Mouse (Mus musculus) monocyte, adult 2 months (primary cell): ENCODE measurements around the gene Kdelc2.

ENCODE experiments used
- DNase-seq, 2 experiments: peaks; one replicate each; pipeline ENCODE4 v3.0.0; 2022; ENCODE audit warnings: low spot score in 2 of 2, low read depth in 1 of 2

The Kdelc2 gene

DNA sequence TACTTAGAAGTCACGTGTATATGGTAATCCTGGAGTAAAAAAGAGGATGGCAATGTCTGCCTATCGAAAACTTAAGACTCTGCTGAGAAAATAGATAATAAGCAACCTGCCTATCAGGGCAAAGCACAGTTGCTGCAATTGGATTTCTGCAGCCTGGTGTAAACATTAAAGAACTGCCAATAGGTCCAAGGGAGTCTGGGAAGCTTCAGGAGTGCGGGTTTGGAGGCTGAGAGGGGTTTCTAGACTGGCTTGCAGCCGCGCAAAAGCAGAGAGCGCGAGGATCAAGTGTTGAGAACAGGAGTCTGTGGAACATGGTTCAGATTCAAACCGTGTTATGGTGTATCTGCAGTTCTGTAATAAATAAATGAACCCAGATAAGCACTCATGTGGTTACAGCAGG lies 1.0 kb downstream of the Kdelc2 start:
- DNase-seq = no peak

DNA sequence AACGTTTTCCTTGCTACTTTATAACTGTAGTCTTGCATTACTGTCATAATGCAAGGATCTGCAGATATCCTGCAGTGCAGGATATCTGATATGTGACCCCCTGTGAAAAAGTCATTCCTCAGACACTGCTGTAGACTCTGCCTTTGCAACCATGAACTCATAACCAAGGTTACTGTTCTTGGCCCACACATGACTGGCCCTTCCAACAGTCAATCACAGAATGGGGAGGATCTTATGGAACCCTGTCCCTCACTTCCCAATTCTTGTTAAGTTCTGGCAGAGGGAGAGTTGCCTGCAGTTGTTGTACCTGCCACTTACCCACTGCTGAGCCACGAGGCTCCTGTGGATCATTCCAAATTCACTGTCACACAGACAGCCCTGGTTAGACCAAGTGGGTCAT lies 3.6 kb downstream of the Kdelc2 start:
- DNase-seq = no peak

DNA sequence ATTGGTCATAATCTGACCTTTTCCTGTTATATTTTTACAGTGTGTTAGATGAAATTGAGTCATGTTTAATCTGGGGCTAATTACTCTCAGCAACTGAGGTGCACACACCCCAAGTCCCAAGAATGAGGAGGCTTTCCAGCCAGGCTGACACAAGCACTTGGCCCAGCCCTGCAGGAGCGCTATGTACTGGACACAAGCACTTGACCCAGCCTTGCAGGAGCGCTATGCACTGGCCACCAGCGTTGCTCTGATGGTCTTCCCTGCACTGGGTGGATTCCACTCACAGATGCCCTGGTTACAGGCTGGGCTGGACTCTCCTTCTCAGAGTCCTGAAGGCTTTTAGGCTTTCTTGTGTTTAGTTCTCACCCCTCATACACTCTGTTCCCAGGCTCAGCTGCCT lies 5.3 kb downstream of the Kdelc2 start:
- DNase-seq = no peak

DNA sequence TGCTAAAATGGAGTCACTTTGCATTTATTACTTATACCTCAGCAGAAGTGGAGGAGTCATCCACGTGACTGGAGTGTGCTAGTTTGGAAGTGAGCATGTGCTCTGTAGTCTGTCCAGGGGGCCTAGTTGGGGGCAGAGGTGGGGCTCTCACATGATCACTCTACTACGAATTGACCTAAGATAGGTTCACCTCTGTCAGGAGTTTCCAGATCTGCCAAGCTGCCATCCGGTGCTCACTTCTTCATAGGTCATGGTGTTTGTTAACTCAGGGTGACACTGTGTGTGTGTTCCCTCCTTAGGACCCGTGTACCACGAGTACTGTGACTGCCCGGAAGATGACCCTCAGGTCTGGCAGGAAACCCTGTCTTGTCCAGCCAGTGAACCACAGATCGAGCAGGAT lies 6.3 kb downstream of the Kdelc2 start:
- DNase-seq = no peak

DNA sequence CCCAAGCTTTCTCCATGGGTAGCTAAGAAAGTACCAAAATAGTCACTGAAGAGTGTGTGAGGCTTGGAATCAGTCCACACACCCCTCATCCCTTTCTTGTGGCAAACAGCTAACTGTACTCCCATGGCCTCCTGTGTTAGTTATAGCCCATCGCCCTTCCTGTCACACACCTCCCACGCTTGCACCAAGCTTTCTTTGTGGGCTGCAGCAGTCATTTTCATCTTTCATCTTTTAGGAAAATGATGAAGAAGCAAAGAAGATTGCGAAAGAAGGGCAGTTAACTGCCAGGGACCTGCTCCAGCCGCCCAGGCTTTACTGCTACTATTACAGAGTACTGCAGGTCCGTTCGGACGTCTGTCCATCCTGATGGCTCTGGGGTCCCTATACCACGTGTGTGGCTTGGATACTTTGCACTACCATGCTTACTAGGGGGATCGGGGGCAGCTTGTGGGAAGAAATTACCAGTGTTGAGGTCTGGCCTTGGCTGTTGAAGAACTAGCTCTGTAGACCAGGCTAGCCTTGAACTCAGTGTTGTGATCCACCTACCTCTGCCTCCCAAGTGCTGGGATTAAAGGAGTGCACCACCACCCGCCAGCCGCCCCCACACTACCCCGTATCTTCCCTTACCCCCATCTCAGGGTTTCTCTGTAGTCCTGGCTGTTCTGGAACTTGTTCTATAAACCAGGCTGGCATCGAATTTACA lies 14.0 kb downstream of the Kdelc2 start:
- no peak for DNase-seq

DNA sequence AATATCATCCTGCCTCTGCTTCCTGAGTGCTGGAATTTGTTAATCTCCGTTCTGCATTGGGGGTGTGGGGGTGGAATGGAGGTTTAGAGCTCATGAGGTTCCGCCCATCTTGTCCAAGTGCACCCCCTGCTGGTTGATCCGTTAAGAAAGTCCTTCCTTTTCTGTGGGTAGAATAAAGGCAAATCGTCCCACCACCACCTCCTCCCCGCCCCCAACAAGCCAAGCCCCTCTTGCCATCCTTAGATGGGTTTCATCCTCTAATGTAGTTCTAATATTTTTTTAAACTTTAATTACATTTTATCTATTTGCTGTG lies 14.5 kb downstream of the Kdelc2 start:
- DNase-seq = no peak

DNA sequence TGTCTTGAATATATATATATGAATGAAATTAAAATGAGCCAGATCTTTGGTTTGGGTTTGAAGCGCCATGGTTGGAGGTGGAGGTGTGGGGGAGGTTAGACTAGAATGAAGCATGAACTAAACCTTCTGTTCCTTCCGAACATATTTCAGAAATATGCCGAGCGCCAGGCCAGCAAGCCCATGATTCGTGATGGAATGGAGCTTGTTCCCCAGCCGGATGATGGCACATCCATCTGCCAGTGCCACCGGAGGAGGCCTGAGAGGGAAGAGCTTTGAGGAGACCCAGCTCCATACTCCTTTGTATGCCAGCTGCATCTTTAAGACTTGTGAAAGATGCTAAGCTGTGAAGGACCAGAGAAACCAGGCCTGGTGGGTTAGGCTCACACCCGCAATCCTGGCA lies 15.7 kb downstream of the Kdelc2 start:
- DNase-seq = no peak

DNA sequence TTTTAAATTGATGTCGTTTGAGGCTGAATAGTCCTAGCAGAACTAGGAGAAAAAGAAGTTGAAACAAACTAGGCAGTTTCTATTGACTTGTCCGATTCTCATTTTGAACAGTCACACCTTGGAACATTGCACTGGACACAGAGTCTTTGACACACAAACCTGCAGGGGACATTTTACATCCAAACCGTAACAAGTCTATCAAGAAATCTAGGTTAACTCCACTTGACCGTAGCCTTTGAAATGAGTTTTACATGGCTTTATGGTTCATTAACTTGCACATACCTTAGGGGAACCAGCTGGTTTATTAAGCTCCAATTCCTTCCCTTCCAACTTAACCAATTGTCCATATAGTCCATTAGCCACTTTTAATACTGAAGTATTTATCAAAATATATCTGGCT lies 16.9 kb downstream of the Kdelc2 start:
- DNase-seq = no peak

DNA sequence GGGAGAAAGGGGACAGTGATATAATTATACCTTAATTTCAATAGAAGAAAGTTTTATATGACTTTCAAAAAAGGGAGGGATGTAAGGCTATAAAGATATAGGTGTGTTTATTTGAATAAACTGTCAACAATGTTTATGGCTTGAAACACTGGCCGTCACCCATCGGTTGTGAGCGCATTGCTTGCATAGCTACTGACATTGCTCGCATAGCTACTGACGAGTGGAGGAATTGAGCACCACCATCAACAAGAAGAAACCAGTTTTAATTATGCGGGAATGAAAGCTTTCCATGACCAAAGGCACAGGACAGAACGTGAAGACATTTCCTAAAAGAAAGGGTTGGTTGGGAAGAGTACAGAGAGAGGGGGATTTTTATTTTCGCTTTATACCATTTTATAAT lies 17.3 kb downstream of the Kdelc2 start:
- no peak for DNase-seq

DNA sequence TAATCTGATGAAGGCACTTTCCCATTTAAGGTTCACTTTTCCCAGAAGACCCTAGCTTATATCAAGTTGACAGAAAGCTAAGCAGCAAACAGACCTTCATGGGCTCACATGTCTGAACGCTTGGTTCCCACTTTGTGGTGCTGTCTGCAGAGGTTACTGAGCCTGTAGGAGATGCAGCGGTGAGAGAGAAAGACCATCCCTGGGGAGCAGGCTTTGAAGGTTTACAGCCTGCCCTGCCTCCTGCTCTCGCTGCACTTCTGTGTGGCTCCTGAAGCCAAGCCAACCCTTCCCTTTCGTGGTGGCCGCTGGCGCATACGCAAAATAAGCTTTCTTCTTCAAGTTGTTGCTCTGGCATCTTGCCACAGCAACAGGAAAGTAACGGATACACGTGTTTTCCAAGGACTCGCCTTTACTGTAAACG lies 18.5 kb downstream of the Kdelc2 start, which contains the start of gene 4930550C14Rik:
TSS of gene 4930550C14Rik (plus strand) at position 35 of the 421 bp plus-strand sequence.
- DNase-seq = no peak

DNA sequence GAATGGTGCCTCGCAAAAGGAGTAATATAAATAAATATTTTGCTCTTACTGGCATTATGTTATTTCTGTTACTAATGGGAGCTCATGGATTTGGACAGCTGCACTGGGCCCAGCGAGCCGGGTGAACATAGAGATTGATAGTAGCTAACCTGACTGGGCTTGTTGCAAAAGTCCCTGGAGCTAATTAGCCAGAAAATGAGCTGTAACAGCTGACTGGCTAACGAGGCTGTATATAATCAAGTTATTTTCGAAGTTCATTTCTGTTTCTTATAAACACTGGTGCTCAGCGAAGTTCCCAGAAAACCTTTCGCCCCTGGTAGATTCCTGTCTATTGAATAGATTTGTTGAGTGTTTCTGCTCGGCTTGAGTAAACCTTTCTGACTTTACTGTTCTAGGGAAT lies 19.2 kb downstream of the Kdelc2 start:
- DNase-seq = no peak

DNA sequence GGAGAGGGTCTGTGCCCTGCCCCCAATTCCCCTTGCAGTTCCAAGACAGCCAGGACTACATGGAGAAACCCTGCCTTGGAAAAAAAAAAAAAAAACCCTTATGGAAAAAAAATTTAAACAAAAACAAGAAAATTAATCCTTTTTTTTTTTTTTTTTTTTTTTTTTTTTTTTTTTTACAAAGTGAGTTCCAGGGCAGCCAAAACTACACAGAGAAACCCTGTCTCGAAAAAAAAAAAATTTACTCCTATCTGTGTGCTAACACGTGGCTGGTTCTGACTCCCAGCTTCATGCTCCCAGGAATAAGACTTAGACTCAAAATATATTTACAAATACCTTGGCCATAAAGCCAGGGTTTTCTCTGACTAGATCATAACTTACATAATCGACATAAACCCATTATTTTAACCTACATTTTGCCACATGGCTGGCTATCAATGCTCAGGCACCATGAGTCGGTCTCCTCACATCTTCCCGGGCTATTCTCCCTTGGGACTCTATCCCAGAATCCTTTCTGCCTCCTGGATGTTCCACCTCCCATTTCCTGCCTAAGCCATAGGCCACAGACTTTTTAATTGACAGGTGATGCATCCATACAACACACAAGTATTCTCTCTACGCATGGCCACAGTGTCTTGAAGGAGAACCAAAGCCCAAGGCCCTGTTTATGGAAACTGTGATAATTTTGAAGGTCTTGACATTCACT lies 20.4 kb downstream of the Kdelc2 start:
- DNase-seq = no peak

DNA sequence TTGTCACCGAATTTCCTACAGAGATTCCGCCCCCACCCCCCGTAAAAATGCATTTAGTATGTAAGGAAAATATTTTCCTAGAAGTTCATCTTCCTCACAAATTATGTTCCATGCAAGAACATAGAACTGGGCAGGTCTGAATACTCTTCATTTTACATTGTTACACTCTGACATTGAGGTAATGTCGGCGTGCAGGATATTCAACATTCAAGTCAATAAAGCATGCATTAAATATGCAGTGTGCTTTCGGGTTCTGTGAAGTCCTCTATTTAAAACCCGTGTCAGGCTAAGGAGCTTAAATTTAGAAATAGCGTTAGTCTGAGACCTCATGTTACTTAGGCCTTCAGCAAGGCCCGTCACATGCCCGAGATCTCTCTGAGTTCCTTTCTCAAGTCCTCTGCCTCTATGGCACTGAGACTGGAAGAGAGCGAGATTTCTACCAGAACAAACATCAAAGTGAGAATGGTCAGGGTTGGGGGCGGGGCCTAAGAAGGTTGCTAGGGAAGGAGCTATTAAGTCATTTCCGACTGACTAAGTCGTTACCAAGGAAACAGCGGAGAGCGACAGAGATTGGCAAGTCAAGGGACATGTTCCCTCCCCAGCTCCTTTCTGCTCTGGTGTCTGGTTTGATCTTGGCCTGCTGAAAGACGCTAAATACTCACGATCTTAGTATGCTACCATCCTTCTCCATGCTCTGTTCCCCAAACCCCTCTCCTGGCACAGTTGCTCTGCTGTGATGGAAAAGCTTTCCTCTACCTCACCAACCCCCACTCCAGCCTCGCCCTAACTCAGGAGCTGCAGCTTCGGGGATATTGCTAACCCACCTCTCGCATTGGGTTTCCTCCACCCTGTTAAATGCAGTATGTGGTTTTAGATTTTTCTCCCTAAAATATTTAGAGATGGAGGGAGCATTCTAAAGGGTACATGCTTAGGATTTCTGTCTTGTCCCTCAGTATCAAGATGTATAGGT lies 21.2 kb downstream of the Kdelc2 start:
- DNase-seq = peak; percentile 35 to 54

DNA sequence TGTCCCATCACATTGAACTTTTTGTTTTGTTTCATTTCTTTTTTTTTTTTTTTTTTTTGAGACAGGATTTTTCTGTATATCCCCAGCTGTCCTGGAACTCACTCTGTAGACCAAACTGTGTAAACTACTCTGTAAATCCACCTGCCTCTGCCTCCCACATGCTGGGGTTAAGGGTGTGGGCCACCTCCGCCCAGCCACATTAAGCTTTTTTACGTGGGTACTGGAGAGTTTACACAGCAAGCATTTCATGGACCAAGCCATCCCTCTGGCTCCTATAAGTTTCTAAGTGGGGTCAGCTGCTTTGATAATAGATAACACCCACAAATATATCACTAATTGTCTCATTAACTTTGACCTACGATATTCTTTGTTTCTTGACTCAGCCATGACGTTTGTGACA lies 24.7 kb downstream of the Kdelc2 start:
- DNase-seq = no peak

DNA sequence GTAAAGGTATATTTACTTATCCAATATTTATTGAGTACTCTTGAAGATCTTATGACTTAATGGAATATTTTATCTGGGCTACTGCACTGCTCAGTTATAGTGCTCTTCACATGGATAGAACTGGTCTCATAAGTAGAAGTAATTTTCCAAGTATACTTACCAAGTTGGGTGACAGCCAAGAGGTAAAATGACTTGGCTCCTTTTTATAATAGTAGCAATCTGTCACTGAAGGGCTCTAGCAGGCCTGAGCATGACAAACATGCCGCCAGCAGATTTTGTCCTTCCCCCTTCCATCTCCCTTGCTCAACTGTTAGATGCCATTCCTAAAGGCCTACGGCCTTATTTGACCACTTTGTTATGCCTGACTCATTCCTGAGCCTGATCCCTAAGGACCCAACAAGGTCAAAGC lies 25.1 kb downstream of the Kdelc2 start:
- no peak for DNase-seq

DNA sequence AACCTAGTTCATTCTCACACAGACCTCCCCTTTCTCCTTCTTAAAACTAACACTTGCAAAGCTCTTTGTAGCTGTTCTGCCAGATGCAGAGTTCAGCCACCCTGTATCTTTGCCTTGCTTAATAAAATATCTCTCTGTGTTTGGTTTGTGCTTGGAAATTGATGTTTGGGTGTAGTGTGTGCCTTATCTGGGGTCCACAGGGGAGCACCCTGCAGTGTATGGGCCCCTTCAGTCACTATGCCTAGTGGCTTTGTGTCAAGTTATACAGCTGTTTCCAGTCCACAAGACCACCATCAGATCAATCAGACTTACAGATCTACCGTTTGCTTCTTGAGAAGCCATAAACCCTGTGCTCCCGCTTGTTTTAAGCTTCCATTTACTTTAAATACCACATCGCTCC lies 25.6 kb downstream of the Kdelc2 start:
- no peak for DNase-seq

DNA sequence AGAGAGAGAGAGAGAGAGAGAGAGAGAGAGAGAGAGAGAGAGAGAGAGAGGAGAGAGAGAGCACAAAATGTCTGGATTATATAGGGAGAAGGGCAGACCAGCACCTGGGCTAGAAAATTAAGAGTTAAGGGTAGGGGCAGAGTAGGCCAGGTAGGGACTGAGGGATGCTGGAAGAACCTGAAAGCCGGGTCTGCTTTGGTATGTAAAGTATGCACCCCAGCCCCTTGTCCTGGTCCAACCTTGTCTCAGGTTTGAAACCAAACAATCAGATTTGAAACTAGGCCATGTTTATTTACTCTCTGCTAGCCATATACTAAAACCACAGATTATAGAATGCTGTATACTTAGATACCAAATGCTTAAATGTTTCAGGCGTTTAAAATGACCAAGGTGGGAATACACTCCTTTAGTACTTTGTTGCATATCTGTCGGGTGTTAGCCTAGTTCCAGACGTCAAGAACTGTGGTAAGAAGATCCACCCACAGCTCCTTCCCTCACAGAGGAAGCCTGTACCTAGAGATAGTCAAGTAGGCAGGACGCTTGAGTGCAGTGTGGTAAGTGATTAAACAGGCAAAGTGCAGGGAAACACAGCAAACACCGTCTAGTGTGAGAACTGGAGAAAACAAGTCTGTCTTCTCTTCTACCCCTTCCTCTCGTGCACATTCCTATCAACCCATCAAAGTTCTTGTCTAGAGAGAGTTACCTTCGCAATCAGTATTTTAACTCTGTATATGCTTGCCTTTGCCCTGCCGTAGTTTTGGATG lies 38.5 kb downstream of the Kdelc2 start:
- no peak for DNase-seq

DNA sequence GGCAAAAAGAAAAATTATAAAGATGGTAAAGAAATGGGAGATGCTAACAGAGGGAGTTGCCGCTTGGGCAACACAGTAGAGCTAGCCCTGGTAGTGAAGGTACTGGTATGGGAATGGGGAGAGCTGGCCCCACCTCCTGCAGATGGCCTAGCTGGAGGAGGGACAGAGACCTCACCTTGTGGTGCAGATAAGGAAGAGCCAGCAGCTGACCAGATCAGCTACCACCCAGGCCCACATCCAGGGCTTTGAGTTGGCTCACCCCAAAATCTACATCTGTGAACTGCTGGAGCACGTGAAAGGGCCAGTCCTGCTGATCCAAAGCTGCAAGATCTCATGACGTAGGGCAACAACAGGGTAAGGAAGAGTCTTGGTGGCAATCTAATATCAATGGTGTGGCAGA lies 42.9 kb downstream of the Kdelc2 start:
- DNase-seq = no peak

DNA sequence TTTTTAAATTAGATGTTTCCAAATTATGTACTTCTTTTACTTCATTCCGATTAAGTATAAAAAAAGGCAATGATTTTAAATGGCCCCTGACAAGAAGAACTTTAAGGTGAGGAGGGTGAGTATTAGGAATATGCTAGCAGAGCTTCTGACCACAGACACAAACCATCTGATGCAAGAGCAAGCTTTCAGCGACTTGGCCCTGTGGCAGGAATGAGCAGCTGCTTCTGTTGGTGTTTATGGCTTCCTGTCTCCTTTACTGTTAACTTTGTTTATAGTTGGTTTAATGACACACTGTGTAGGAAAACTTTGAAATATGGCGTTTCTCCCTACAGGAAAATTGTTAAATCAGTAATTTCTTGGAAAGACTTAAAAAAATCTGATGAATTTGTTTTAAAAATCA lies 43.8 kb downstream of the Kdelc2 start:
- DNase-seq = no peak

DNA sequence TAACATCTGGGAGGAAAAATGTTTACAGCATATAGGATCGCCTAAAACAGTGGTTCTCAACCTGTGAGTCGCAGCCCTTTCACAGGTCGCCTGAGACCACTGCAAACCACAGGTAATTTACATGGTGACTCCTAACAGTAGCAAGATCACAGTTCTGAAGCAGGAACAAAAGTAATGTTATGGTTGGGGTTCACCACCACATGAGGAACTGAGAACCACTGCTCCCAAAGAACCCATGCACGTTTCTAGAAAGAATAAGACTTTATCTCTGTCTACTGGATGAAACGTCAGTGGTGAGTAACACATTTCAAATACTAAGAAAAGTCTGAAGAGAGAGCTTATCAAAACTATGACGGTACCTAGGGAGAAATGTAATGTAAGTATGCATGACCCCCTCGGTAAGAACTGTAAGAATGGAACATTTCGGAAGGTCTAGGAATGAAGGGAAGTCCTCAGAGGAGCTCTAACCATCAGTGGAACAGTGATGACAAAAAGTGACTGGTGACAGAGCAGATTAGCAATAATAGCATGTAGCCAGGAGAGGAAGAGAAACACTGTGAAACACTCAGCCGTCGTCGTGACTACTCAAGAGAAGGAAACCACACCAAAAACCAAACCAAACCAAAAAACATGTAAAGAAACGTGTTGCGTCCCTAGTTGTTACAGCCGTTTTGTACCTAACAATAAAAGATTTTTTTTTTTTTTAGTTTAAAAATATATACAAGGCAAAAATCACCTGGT lies 52.2 kb downstream of the Kdelc2 start:
- no peak for DNase-seq
